ENCODE assay signal across 8 mouse cellular contexts in genomic region chr9:79875522-79876131, GRCm38 (mm10).
A peak's percentile ranks its signal among the peaks of the same experiment; 100 is the strongest.
DNase-seq lines count a peak whose midpoint lies in the region; ATAC-seq lines count a peak whose summit lies in the region.

No protein-coding gene starts in this region.

- H3K9ac ChIP-seq in heart, embryonic 13.5 days: peak overlapping the region; percentile 37
- peak overlapping the region; percentile 18; the same call in 1 of the 2 replicates for H3K9ac ChIP-seq in neural tube, embryonic 12.5 days

- 0 out of 2 replicates have a peak overlapping the region, but pooled peaks have one; percentile 7 for H3K27ac ChIP-seq in embryonic facial prominence, embryonic 10.5 days (replicated peaks)
- peak overlapping the region; percentile 53 for H3K27ac ChIP-seq in heart, embryonic 13.5 days (replicated peaks)
- H3K27ac ChIP-seq in neural tube, embryonic 12.5 days: 0 out of 2 replicates have a peak overlapping the region, but pooled peaks have one; percentile 26

- peaks cover 15% of the 10 kb centered on the region for H3K4me1 ChIP-seq in embryonic facial prominence, embryonic 10.5 days
- H3K4me1 ChIP-seq in heart, embryonic 13.5 days: peaks cover 51% of the 10 kb centered on the region
- peaks cover 15% of the 10 kb centered on the region for H3K4me1 ChIP-seq in neural tube, embryonic 12.5 days

- H3K4me2 ChIP-seq in heart, embryonic 13.5 days: peak overlapping the region; percentile 54
- peak overlapping the region; percentile 45 for H3K4me2 ChIP-seq in neural tube, embryonic 12.5 days (replicated peaks)

- H3K4me3 ChIP-seq in embryonic facial prominence, embryonic 10.5 days: no peak overlapping the region
- peak overlapping the region; percentile 20 for H3K4me3 ChIP-seq in heart, embryonic 13.5 days
- no peak overlapping the region for H3K4me3 ChIP-seq in neural tube, embryonic 12.5 days

- DNase-seq in cerebellum, postnatal 14 days: peak; percentile 15 to 25
- no peak for DNase-seq in cerebellum, postnatal 4 days (ENCODE audit: low spot score in 2 of 2)
- DNase-seq in embryonic facial prominence, embryonic 10.5 days (ENCODE audit: low spot score): no peak
- peak; percentile 58 for DNase-seq in kidney, postnatal 10 days
- no peak for DNase-seq in cerebellum, adult 9-11 months
- no peak for DNase-seq in thymus, adult 18-20 months

- 71% methylated on average over 20 of the region's 20 CpGs for WGBS in embryonic facial prominence, embryonic 10.5 days
- 55% methylated on average over 20 of the region's 20 CpGs for WGBS in heart, embryonic 13.5 days
- 31% methylated on average over 20 of the region's 20 CpGs for WGBS in neural tube, embryonic 12.5 days

- no peaks in the 10 kb centered on the region for H3K27me3 ChIP-seq in embryonic facial prominence, embryonic 10.5 days (replicated peaks; ENCODE audit: low read depth, poor library complexity, severe bottlenecking)
- H3K27me3 ChIP-seq in heart, embryonic 13.5 days (replicated peaks): no peaks in the 10 kb centered on the region
- no peaks in the 10 kb centered on the region for H3K27me3 ChIP-seq in neural tube, embryonic 12.5 days (replicated peaks)

- no peak for ATAC-seq in heart, embryonic 13.5 days (ENCODE audit: extremely low read depth, insufficient number of reproducible peaks, low FRiP score, low TSS enrichment)
- ATAC-seq in neural tube, embryonic 12.5 days (ENCODE audit: low FRiP score, low read depth): peak; percentile 65

- H3K9me3 ChIP-seq in embryonic facial prominence, embryonic 10.5 days: no peaks in the 10 kb centered on the region
- H3K9me3 ChIP-seq in heart, embryonic 13.5 days: no peaks in the 10 kb centered on the region
- no peaks in the 10 kb centered on the region for H3K9me3 ChIP-seq in neural tube, embryonic 12.5 days

- H3K36me3 ChIP-seq in embryonic facial prominence, embryonic 10.5 days (replicated peaks): no peaks in the 10 kb centered on the region
- H3K36me3 ChIP-seq in heart, embryonic 13.5 days: no peaks in the 10 kb centered on the region
- H3K36me3 ChIP-seq in neural tube, embryonic 12.5 days: no peaks in the 10 kb centered on the region

Comparison
In these comparisons a context has a peak if more than half of its experiments do, and no peak if none do; other contexts are left out.
1. DNase-seq: peak in cerebellum, postnatal 14 days (2 of 2) and kidney, postnatal 10 days (single experiment); none in cerebellum, postnatal 4 days (0 of 2), embryonic facial prominence, embryonic 10.5 days (single experiment), cerebellum, adult 9-11 months (single experiment) and thymus, adult 18-20 months (0 of 2).
2. Peak in every context shown above with its lines, with median percentiles within 50 percentile points of each other: H3K27ac ChIP-seq.